Mouse (Mus musculus): ENCODE data around the gene Gm5624.
"Not testable (repeated sequence)": the region's sequence is repeated elsewhere in the genome, so short reads cannot be mapped to it uniquely, and the experiment has no call there.

The Gm5624 gene

GRCm38 (mm10) chr14:44627737-44628136 lies at the start of gene Gm5624:
Gene Gm5624 (minus strand): TSS chr14:44627938.
- not testable (repeated sequence) for DNase-seq (ENCODE audit: low read depth)

- not testable (repeated sequence) for DNase-seq (ENCODE audit: low read depth)
Observed at GRCm38 (mm10) chr14:44591765-44592164, 36.0 kb downstream of the Gm5624 start.

GRCm38 (mm10) chr14:44582853-44583252 lies 44.9 kb downstream of the Gm5624 start, which contains the start of gene Gm8247:
Gene Gm8247 (plus strand): TSS chr14:44583153.
- not testable (repeated sequence) for DNase-seq (ENCODE audit: low read depth)

- not testable (repeated sequence) for DNase-seq (ENCODE audit: low read depth)
Observed at GRCm38 (mm10) chr14:44547961-44548360, 79.8 kb downstream of the Gm5624 start.

- DNase-seq (ENCODE audit: low read depth) = not testable (repeated sequence)
Observed at GRCm38 (mm10) chr14:44517976-44518375, 109.8 kb downstream of the Gm5624 start, which contains the start of gene Gm17093. Gene Gm17093 (plus strand): TSS chr14:44518276.
